Mouse (Mus musculus) CH12.LX (cell line): ENCODE measurements at regions not wholly inside any gene's neighbourhood (a gene's known extent, or its start where the extent isn't known, plus 50 kb on each side); places are given as distances from the start of the nearest gene placed in this dataset.
A peak's percentile ranks its signal among the peaks of the same experiment; 100 is the strongest.

ENCODE experiments used
- DNase-seq: peaks from one replicate; pipeline ENCODE4 v3.0.0-alpha.2; 2013; ENCODE audit errors: extremely low read depth
- H3K27ac ChIP-seq: 2 replicates; pipeline ENCODE4 v1.5.1; 2012; ENCODE audit warnings: low read depth, mild to moderate bottlenecking, control low read depth, moderate library complexity; ENCODE audit not compliant: insufficient read depth
- H3K27me3 ChIP-seq: replicated peaks from 2 replicates; pipeline ENCODE3; 2012; ENCODE audit warnings: inconsistent platforms
- H3K36me3 ChIP-seq, 2 experiments: replicated peaks in 1 of 2; 2 replicates each; pipeline versions ENCODE3 to v1.6.1; 2012; ENCODE audit warnings: inconsistent platforms in 1 of 2, low read length in 1 of 2, mild to moderate bottlenecking in 1 of 2, mixed read lengths in 1 of 2, moderate library complexity in 1 of 2; ENCODE audit not compliant: control insufficient read depth in 1 of 2, insufficient read depth in 1 of 2
- H3K4me1 ChIP-seq, 2 experiments: 2 replicates each; pipeline ENCODE4 v1.6.1; 2012; ENCODE audit warnings: inconsistent platforms in 1 of 2, moderate library complexity in 1 of 2; ENCODE audit not compliant: insufficient read depth in 2 of 2, control insufficient read depth in 1 of 2
- H3K4me2 ChIP-seq: 2 replicates; pipeline ENCODE4 v1.6.1; 2012; ENCODE audit warnings: low read depth, mild to moderate bottlenecking, control low read depth; ENCODE audit not compliant: poor library complexity, insufficient read depth, severe bottlenecking
- H3K4me3 ChIP-seq, 3 experiments: fragments of 150-350 bp in 1 of 3; sonication (generic) in 1 of 3; replicated peaks in 1 of 3; 2 replicates each; pipeline versions ENCODE3 to v1.5.1; 2011 to 2012; ENCODE audit warnings: low read depth in 2 of 3, low read length in 2 of 3, mild to moderate bottlenecking in 2 of 3, moderate library complexity in 2 of 3, control low read depth in 1 of 3, improper control_type of control experiment in 1 of 3, inconsistent platforms in 1 of 3, mixed read lengths in 1 of 3; ENCODE audit not compliant: poor library complexity in 1 of 3
- H3K79me2 ChIP-seq: replicated peaks from 2 replicates; pipeline ENCODE4 v1.6.1; 2012; ENCODE audit warnings: mild to moderate bottlenecking, moderate library complexity; ENCODE audit not compliant: control insufficient read depth, poor library complexity, insufficient read depth, severe bottlenecking; ENCODE audit errors: extremely low read depth
- H3K9ac ChIP-seq: 2 replicates; pipeline ENCODE4 v1.6.1; 2012; ENCODE audit warnings: low read depth, mild to moderate bottlenecking, control low read depth, moderate library complexity; ENCODE audit not compliant: insufficient read depth
- H3K9me3 ChIP-seq: replicated peaks from 2 replicates; pipeline ENCODE3; 2012; ENCODE audit warnings: low read length, inconsistent platforms, mixed read lengths
- CTCF ChIP-seq, 2 experiments: IDR thresholded peaks in 1 of 2; conservative IDR thresholded peaks in 1 of 2; 2 replicates each; pipeline ENCODE4 v1.5.1; 2011 to 2012; ENCODE audit warnings: low read depth in 2 of 2, low read length in 2 of 2, improper control_type of control experiment in 1 of 2, inconsistent platforms in 1 of 2, mild to moderate bottlenecking in 1 of 2, moderate library complexity in 1 of 2
- HCFC1 ChIP-seq: IDR thresholded peaks from 2 replicates; pipeline ENCODE4 v1.6.1; 2012; ENCODE audit warnings: low read depth, mild to moderate bottlenecking, inconsistent platforms, low read length, improper control_type of control experiment
- MAFK ChIP-seq: IDR thresholded peaks from 2 replicates; pipeline ENCODE4 v1.6.1; 2011; ENCODE audit warnings: low read length, improper control_type of control experiment; ENCODE audit not compliant: insufficient replicate concordance
- RAD21 ChIP-seq: IDR thresholded peaks from 2 replicates; pipeline ENCODE4 v1.6.1; 2011; ENCODE audit warnings: low read depth, mild to moderate bottlenecking, low read length, improper control_type of control experiment, moderate library complexity
- SMC3 ChIP-seq: IDR thresholded peaks from 2 replicates; pipeline ENCODE4 v1.6.1; 2011; ENCODE audit warnings: low read depth, low read length, improper control_type of control experiment
- UBTF ChIP-seq: IDR thresholded peaks from 2 replicates; pipeline ENCODE4 v1.6.1; 2012; ENCODE audit warnings: low read depth, mild to moderate bottlenecking, inconsistent platforms, low read length, improper control_type of control experiment, moderate library complexity
- ZNF384 ChIP-seq: IDR thresholded peaks from 2 replicates; pipeline ENCODE4 v1.6.1; 2012; ENCODE audit warnings: low read depth, low read length, improper control_type of control experiment, inconsistent platforms
- dilution Hi-C: fragments of 300-500 bp; cut with MboI; formaldehyde crosslinking; loops from 2 replicates; pipeline ENCODE4 v1.14.3; 2020; ENCODE audit warnings: low sequenced_read_pairs; ENCODE audit not compliant: extremely low pct_unique_long_range_greater_than_20kb, extremely low pct_ligation_motif_present
- in situ Hi-C: fragments of 300-500 bp; cut with MboI; formaldehyde crosslinking; loops from 3 replicates; pipeline ENCODE4 v1.14.3; 2019; ENCODE audit warnings: low sequenced_read_pairs, low pct_ligation_motif_present, low pct_unique_long_range_greater_than_20kb, mixed read lengths

DNA sequence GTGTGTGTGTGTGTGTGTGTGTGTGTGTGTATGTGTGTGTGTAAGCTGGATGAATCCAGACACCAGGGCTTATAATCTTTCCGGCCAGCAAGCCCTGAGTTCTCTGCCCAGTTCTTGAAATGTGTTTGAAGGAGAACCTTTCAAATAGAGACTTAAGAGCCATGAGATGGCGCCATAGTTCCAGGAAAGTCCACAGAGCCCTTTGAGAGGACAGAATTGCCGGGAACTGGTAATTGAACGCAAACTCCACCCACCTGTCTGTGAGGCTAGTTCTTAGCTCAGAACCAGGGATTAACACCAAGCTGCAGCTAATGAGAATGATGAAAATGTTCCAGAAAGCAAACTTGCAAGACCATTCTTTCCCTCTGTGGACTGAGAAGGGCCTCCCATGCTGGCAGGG is 72.2 kb downstream of the Trim42 start:
- Histone ChIP-seq H3K9me3 (peaks cover 4% of the 10 kb centered on the region), H3K4me3 (no peak overlapping the region), H3K27me3 (peaks cover 2% of the 10 kb centered on the region), H3K36me3 (no peaks in the 10 kb centered on the region), H3K79me2 (no peaks in the 10 kb centered on the region), H3K27ac (no peak overlapping the region), H3K4me1 (peaks cover 0 to 5% of the 10 kb centered on the region in 2 experiments; a peak in 1 of 4 replicates), H3K4me2 (no peak overlapping the region), H3K9ac (no peak overlapping the region)
- in situ Hi-C loops, result no loop called here
- peak; percentile 37 for DNase-seq
- TF ChIP-seq RAD21, result peak; percentile 65
- peak in 1 of 2 experiments; percentile 59; a peak in 2 of 4 replicates for TF ChIP-seq CTCF (conservative IDR thresholded peaks at IDR 0.05 in 1 of 2, IDR thresholded peaks at IDR 0.05 in 1 of 2; ENCODE audit: low read depth in 2 of 2, low read length in 2 of 2)
- no peak for TF ChIP-seq UBTF
- peak; percentile 50 for TF ChIP-seq SMC3
- TF ChIP-seq, all 38 proteins: peak for 3
- dilution Hi-C loops, result no loop called here

DNA sequence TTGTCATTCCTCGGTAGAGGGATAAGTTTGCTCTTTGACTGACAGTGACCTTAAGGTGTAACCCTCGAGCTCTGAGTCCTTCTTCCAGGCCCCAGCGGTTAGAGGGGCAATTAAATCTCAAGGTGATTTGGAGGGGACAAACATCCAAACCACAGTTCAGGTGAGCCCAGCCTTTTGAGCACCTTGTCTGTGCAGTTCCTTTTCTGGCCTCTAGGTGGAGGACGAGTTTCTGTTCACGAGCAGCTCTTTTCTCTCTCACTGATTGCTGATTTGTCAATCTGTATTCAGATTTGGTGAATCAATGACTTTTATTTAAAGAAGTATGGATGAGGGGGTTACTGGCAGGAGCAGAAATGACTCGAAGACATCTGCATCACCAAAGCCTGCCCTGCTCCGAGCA is 74.0 kb downstream of the Trim42 start:
- H3K79me2 ChIP-seq, result no peaks in the 10 kb centered on the region
- no peak overlapping the region for H3K9ac ChIP-seq
- H3K9me3 ChIP-seq, result no peaks in the 10 kb centered on the region
- in situ Hi-C loops, result no loop called here
- H3K27ac ChIP-seq, result no peak overlapping the region
- H3K4me2 ChIP-seq, result no peak overlapping the region
- H3K36me3 ChIP-seq, result no peaks in the 10 kb centered on the region
- dilution Hi-C loops, result no loop called here
- peaks cover 2% of the 10 kb centered on the region for H3K27me3 ChIP-seq
- peak; percentile 41 for TF ChIP-seq SMC3
- TF ChIP-seq MAFK, result no peak
- no peak for TF ChIP-seq ZNF384
- TF ChIP-seq RAD21, result peak; percentile 43
- peak; percentile 57 to 83 for TF ChIP-seq CTCF (conservative IDR thresholded peaks at IDR 0.05 in 1 of 2, IDR thresholded peaks at IDR 0.05 in 1 of 2; ENCODE audit: low read depth in 2 of 2, low read length in 2 of 2)
- peak; percentile 30 for DNase-seq
- peaks cover 0 to 4% of the 10 kb centered on the region in 2 experiments; a peak in 1 of 4 replicates for H3K4me1 ChIP-seq
- H3K4me3 ChIP-seq, result no peak overlapping the region

DNA sequence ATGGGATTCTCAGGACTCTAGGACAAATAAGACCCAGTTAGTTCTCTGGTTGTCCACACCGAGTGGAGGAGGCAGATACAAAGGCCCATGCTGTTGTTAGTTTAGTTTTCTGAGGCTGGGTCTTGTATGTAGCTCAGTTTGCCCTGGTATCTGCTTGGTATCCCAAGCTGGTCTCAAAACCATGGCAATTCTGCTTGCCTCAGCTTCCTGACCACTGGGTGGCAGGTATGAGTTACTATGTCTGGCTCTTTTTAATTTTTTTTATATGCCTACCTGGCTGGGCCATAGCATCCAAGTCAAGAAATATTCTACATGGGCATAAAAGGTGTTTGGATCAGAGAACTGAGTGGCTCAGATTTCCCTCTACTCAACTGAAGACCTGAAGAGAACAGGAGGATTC is 77.9 kb downstream of the Trim42 start:
- Histone ChIP-seq H3K27me3 (no peaks in the 10 kb centered on the region), H3K9me3 (no peaks in the 10 kb centered on the region), H3K36me3 (no peaks in the 10 kb centered on the region), H3K4me3 (no peak overlapping the region), H3K9ac (no peak overlapping the region), H3K4me2 (no peak overlapping the region), H3K79me2 (no peaks in the 10 kb centered on the region), H3K27ac (no peak overlapping the region), H3K4me1 (no peaks in the 10 kb centered on the region)
- no peak for TF ChIP-seq HCFC1
- TF ChIP-seq ZNF384, result 0 out of 2 replicates have a peak, but pooled peaks have one; percentile 17
- TF ChIP-seq CTCF (conservative IDR thresholded peaks at IDR 0.05 in 1 of 2, IDR thresholded peaks at IDR 0.05 in 1 of 2; ENCODE audit: low read depth in 2 of 2, low read length in 2 of 2), result peak in 1 of 2 experiments; percentile 16; a peak in 1 of 4 replicates
- dilution Hi-C loops (no loop called here), in situ Hi-C loops (no loop called here)
- DNase-seq, result no peak
